Mouse (Mus musculus): ENCODE results near the gene Mospd1. TPM values are rescaled to one million over a fixed set of nuclear protein-coding genes. Genes with fewer than 3 reads are reported as not detected.

The Mospd1 gene
- 51.4 and 55.8 TPM in 2 replicates for polyA plus RNA-seq (2014; fragmentation: Nextera tagmentation; extraction: Ambion mirVana)

- H3K27ac ChIP-seq (ENCODE audit: low read depth, low read length) = peak within 1 kb of the TSS; percentile 70
- ATAC-seq (replicated peaks; ENCODE audit: low FRiP score) = peak; percentile 97
- H3K36me3 ChIP-seq (ENCODE audit: control insufficient read depth, insufficient read depth, low read length) = no peaks in the 10 kb centered on the region
- H3K4me1 ChIP-seq (replicated peaks; ENCODE audit: control insufficient read depth, insufficient read depth, low read length) = no peaks in the 10 kb centered on the region
- peak; percentile 91 for DNase-seq (ENCODE audit: low spot score)
- H3K9ac ChIP-seq (ENCODE audit: low read length) = peak within 1 kb of the TSS; percentile 73
- no peaks in the 10 kb centered on the region for H3K9me3 ChIP-seq (ENCODE audit: control insufficient read depth, low read length)
- no peaks in the 10 kb centered on the region for H3K27me3 ChIP-seq (ENCODE audit: control insufficient read depth, insufficient read depth, low read length)
- peak within 1 kb of the TSS; percentile 61 for H3K4me2 ChIP-seq (ENCODE audit: low read depth, low read length, severe bottlenecking)
- WGBS = 13% methylated on average over 15 of the region's 15 CpGs
- H3K4me3 ChIP-seq (ENCODE audit: low read depth, low read length) = peak within 1 kb of the TSS; percentile 50
Measured at GRCm38 (mm10) chrX:53370366-53370740, at the start of gene Mospd1. Gene Mospd1, minus strand, starts transcription at chrX:53370502.

- DNase-seq (ENCODE audit: low spot score) (no peak), ATAC-seq (replicated peaks; ENCODE audit: low FRiP score) (no peak)
- H3K9ac ChIP-seq (ENCODE audit: low read length) = no peak overlapping the region
- H3K27me3 ChIP-seq (ENCODE audit: control insufficient read depth, insufficient read depth, low read length) = no peaks in the 10 kb centered on the region
- no peak overlapping the region for H3K4me2 ChIP-seq (ENCODE audit: low read depth, low read length, severe bottlenecking)
- H3K27ac ChIP-seq (ENCODE audit: low read depth, low read length) = no peak overlapping the region
- no peaks in the 10 kb centered on the region for H3K36me3 ChIP-seq (ENCODE audit: control insufficient read depth, insufficient read depth, low read length)
- no peak overlapping the region for H3K4me3 ChIP-seq (ENCODE audit: low read depth, low read length)
- WGBS = 77% methylated on average over 3 of the region's 3 CpGs
- no peaks in the 10 kb centered on the region for H3K9me3 ChIP-seq (ENCODE audit: control insufficient read depth, low read length)
- no peaks in the 10 kb centered on the region for H3K4me1 ChIP-seq (replicated peaks; ENCODE audit: control insufficient read depth, insufficient read depth, low read length)
Measured at GRCm38 (mm10) chrX:53386362-53386761, 16.1 kb upstream of the Mospd1 start.

- no peak overlapping the region for H3K4me2 ChIP-seq (ENCODE audit: low read depth, low read length, severe bottlenecking)
- no peaks in the 10 kb centered on the region for H3K4me1 ChIP-seq (replicated peaks; ENCODE audit: control insufficient read depth, insufficient read depth, low read length)
- H3K27ac ChIP-seq (ENCODE audit: low read depth, low read length) = no peak overlapping the region
- H3K36me3 ChIP-seq (ENCODE audit: control insufficient read depth, insufficient read depth, low read length) = no peaks in the 10 kb centered on the region
- ATAC-seq (replicated peaks; ENCODE audit: low FRiP score) (no peak), DNase-seq (ENCODE audit: low spot score) (no peak)
- H3K9ac ChIP-seq (ENCODE audit: low read length) = no peak overlapping the region
- no peaks in the 10 kb centered on the region for H3K27me3 ChIP-seq (ENCODE audit: control insufficient read depth, insufficient read depth, low read length)
- H3K4me3 ChIP-seq (ENCODE audit: low read depth, low read length) = no peak overlapping the region
- 65% methylated on average over 3 of the region's 3 CpGs for WGBS
- no peaks in the 10 kb centered on the region for H3K9me3 ChIP-seq (ENCODE audit: control insufficient read depth, low read length)
Measured at GRCm38 (mm10) chrX:53383122-53383521, 12.8 kb upstream of the Mospd1 start.

- Histone ChIP-seq H3K9me3 (ENCODE audit: control insufficient read depth, low read length) (no peaks in the 10 kb centered on the region), H3K4me3 (ENCODE audit: low read depth, low read length) (peak overlapping the region; percentile 50), H3K27ac (ENCODE audit: low read depth, low read length) (peak overlapping the region; percentile 70), H3K27me3 (ENCODE audit: control insufficient read depth, insufficient read depth, low read length) (no peaks in the 10 kb centered on the region), H3K4me2 (ENCODE audit: low read depth, low read length, severe bottlenecking) (peak overlapping the region; percentile 61), H3K9ac (ENCODE audit: low read length) (peak overlapping the region; percentile 73), H3K36me3 (ENCODE audit: control insufficient read depth, insufficient read depth, low read length) (no peaks in the 10 kb centered on the region), H3K4me1 (replicated peaks; ENCODE audit: control insufficient read depth, insufficient read depth, low read length) (no peaks in the 10 kb centered on the region)
- DNase-seq (ENCODE audit: low spot score) = peak; percentile 54
- WGBS = 25% methylated on average over 25 of the region's 25 CpGs
- peak; percentile 85 for ATAC-seq (replicated peaks; ENCODE audit: low FRiP score)
Measured at GRCm38 (mm10) chrX:53369534-53370365, 552 bp downstream of the Mospd1 start.

- Histone ChIP-seq H3K4me3 (ENCODE audit: low read depth, low read length) (no peak overlapping the region), H3K27me3 (ENCODE audit: control insufficient read depth, insufficient read depth, low read length) (no peaks in the 10 kb centered on the region), H3K4me2 (ENCODE audit: low read depth, low read length, severe bottlenecking) (no peak overlapping the region), H3K9ac (ENCODE audit: low read length) (no peak overlapping the region), H3K36me3 (ENCODE audit: control insufficient read depth, insufficient read depth, low read length) (no peaks in the 10 kb centered on the region), H3K4me1 (replicated peaks; ENCODE audit: control insufficient read depth, insufficient read depth, low read length) (no peaks in the 10 kb centered on the region), H3K9me3 (ENCODE audit: control insufficient read depth, low read length) (no peaks in the 10 kb centered on the region), H3K27ac (ENCODE audit: low read depth, low read length) (no peak overlapping the region)
- 89% methylated on average over 7 of the region's 7 CpGs for WGBS
- DNase-seq (ENCODE audit: low spot score) = no peak
- ATAC-seq (replicated peaks; ENCODE audit: low FRiP score) = no peak
Measured at GRCm38 (mm10) chrX:53364668-53365383, 5.5 kb downstream of the Mospd1 start.

- no peaks in the 10 kb centered on the region for H3K36me3 ChIP-seq (ENCODE audit: control insufficient read depth, insufficient read depth, low read length)
- no peak overlapping the region for H3K4me2 ChIP-seq (ENCODE audit: low read depth, low read length, severe bottlenecking)
- H3K27ac ChIP-seq (ENCODE audit: low read depth, low read length) = no peak overlapping the region
- 90% methylated on average over 4 of the region's 4 CpGs for whole genome bisulfite sequencing
- no peaks in the 10 kb centered on the region for H3K9me3 ChIP-seq (ENCODE audit: control insufficient read depth, low read length)
- DNase-seq (ENCODE audit: low spot score) = no peak
- no peak for ATAC-seq (replicated peaks; ENCODE audit: low FRiP score)
- H3K4me3 ChIP-seq (ENCODE audit: low read depth, low read length) = no peak overlapping the region
- H3K4me1 ChIP-seq (replicated peaks; ENCODE audit: control insufficient read depth, insufficient read depth, low read length) = no peaks in the 10 kb centered on the region
- H3K27me3 ChIP-seq (ENCODE audit: control insufficient read depth, insufficient read depth, low read length) = no peaks in the 10 kb centered on the region
- no peak overlapping the region for H3K9ac ChIP-seq (ENCODE audit: low read length)
Measured at GRCm38 (mm10) chrX:53348374-53348773, 21.9 kb downstream of the Mospd1 start.

- 59% methylated on average over 2 of the region's 2 CpGs for WGBS
- H3K4me1 ChIP-seq (replicated peaks; ENCODE audit: control insufficient read depth, insufficient read depth, low read length) = no peaks in the 10 kb centered on the region
- ATAC-seq (replicated peaks; ENCODE audit: low FRiP score) (no peak), DNase-seq (ENCODE audit: low spot score) (peak; percentile 66)
- no peaks in the 10 kb centered on the region for H3K36me3 ChIP-seq (ENCODE audit: control insufficient read depth, insufficient read depth, low read length)
- no peaks in the 10 kb centered on the region for H3K27me3 ChIP-seq (ENCODE audit: control insufficient read depth, insufficient read depth, low read length)
- H3K4me2 ChIP-seq (ENCODE audit: low read depth, low read length, severe bottlenecking) = no peak overlapping the region
- no peak overlapping the region for H3K4me3 ChIP-seq (ENCODE audit: low read depth, low read length)
- H3K9ac ChIP-seq (ENCODE audit: low read length) = no peak overlapping the region
- H3K9me3 ChIP-seq (ENCODE audit: control insufficient read depth, low read length) = no peaks in the 10 kb centered on the region
- H3K27ac ChIP-seq (ENCODE audit: low read depth, low read length) = no peak overlapping the region
Measured at GRCm38 (mm10) chrX:53341531-53341930, 28.8 kb downstream of the Mospd1 start.

- no peak overlapping the region for H3K27ac ChIP-seq (ENCODE audit: low read depth, low read length)
- DNase-seq (ENCODE audit: low spot score) (no peak), ATAC-seq (replicated peaks; ENCODE audit: low FRiP score) (no peak)
- no peak overlapping the region for H3K4me3 ChIP-seq (ENCODE audit: low read depth, low read length)
- no peaks in the 10 kb centered on the region for H3K36me3 ChIP-seq (ENCODE audit: control insufficient read depth, insufficient read depth, low read length)
- no peak overlapping the region for H3K4me2 ChIP-seq (ENCODE audit: low read depth, low read length, severe bottlenecking)
- H3K27me3 ChIP-seq (ENCODE audit: control insufficient read depth, insufficient read depth, low read length) = no peaks in the 10 kb centered on the region
- no peak overlapping the region for H3K9ac ChIP-seq (ENCODE audit: low read length)
- no peaks in the 10 kb centered on the region for H3K4me1 ChIP-seq (replicated peaks; ENCODE audit: control insufficient read depth, insufficient read depth, low read length)
- no peaks in the 10 kb centered on the region for H3K9me3 ChIP-seq (ENCODE audit: control insufficient read depth, low read length)
Measured at GRCm38 (mm10) chrX:53337355-53337754, 32.9 kb downstream of the Mospd1 start.
